Mouse (Mus musculus) naive thymus-derived CD4-positive, alpha-beta T cell, adult 5 months (primary cell): Measurements from ENCODE around the gene Rfxank. TPM values are rescaled to one million over a fixed set of nuclear protein-coding genes. Genes with fewer than 3 reads are reported as not detected.

Experiments used
- polyA plus RNA-seq: library from polyadenylated mRNA; unstranded; fragments of 100-300 nt; shearing (Covaris generic); gene quantifications from one replicate; pipeline ENCODE4 v1.2.1, GENCODE M21; 2017

Rfxank gene
- polyA plus RNA-seq: 21.7 TPM

DNA sequence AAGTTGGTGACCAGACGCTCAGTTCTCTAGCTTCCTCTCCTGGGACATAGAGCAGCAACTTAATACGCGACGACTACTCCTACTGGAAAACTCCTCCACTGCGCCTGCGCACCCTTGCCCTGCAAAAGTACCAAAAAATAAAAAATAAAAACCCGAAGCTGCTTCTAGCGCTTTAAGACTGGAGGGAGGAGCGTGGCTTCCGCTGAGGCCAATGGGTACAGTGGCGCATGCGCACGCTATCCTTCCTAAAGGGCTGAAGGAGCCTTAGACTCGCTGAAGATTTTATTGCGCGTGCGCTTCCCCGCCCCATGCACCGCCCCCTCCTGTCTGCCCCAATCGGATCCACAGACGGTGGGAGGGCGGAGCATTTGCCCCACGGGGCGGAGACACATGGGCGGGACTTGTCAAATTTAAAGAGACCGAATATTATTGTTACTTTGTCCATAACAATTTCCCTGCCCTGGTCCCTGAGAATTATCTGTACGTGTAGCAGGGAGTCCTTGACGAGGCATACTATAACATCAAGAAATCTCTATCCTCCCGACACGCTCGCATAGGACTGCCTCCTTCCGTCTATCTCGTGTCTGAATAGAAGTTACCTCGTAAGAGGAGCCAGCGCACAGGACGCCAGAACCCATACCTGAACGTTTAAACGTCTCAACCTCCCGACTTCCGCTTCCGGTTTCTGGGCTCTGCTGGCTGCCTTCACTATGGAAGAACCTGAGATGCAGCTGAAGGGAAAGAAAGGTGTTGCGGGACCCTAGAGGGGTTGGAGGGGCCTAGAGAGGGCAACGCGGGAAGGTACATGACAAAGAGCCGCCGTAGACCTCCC, at the start of gene Rfxank, which contains the start of the genes Borcs8 and Mef2b:
Gene Rfxank, minus strand, starts transcription at position 129 of the 832 bp plus-strand sequence.
Gene Borcs8, plus strand, starts transcription at position 474 of the 832 bp plus-strand sequence.
Gene Mef2b, plus strand, starts transcription at position 686 of the 832 bp plus-strand sequence.

DNA sequence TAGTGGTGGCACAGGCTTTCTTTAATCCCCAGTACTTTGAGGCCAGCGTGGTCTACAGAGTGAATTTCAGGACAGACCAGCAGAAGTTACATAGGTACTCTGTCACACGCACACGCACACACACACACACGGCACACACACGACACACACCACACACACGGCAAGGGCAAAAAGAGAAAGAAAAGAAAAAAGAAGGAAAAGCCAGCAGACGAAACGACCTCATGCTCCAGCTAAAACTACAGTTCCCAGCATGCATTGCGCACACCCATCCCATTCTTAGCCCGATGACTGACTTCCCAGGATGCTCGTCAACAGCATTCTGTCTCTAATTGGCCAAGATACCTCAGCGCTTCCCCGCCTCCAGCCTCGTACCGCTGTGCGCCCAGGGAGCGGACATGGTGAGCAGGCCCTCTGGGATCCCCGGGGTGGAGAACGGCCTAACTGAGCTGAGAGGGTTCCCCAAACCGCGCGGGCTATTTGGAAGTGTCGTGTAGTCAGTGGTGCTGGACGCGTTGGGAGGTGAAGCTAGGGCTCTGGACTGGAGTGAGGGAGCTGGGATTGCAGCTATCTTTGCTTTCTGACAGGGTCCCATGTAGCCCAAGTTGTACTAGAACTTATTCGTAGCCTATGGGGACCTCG, 33.2 kb upstream of the Rfxank start, which contains the start of gene Tmem161a:
Gene Tmem161a, plus strand, starts transcription at position 314 of the 639 bp plus-strand sequence.

GRCm38 (mm10) chr8:70131166-70131883, 7.6 kb downstream of the Rfxank start, which contains the start of gene Nr2c2ap:
TSS of gene Nr2c2ap (plus strand) at chr8:70131333.

GRCm38 (mm10) chr8:70120667-70121066, 18.3 kb downstream of the Rfxank start, which contains the start of gene Ncan:
TSS of gene Ncan (minus strand) at chr8:70120873.

GRCm38 (mm10) chr8:70083285-70083684, 55.7 kb downstream of the Rfxank start, which contains the start of gene Hapln4:
TSS of gene Hapln4 (plus strand) at chr8:70083457.

Other genes with a start within 250 kb of the Rfxank start
- 1.3 TPM for gene Tssk6, start 237.0 kb downstream of the Rfxank start, polyA plus RNA-seq
- gene Ndufa13, start 236.6 kb downstream of the Rfxank start, polyA plus RNA-seq: 80.1 TPM
- 1.7 TPM for gene Yjefn3, start 236.4 kb downstream of the Rfxank start, polyA plus RNA-seq
- gene Gatad2a, start 142.8 kb downstream of the Rfxank start, polyA plus RNA-seq: 116 TPM
- 143 TPM for gene Mau2, start 96.4 kb downstream of the Rfxank start, polyA plus RNA-seq
- gene Sugp1, start 96.3 kb downstream of the Rfxank start, polyA plus RNA-seq: 52.6 TPM
- gene Tm6sf2, start 66.2 kb downstream of the Rfxank start, polyA plus RNA-seq: not detected
- gene Hapln4, start 55.7 kb downstream of the Rfxank start, polyA plus RNA-seq: not detected
- not detected for gene Ncan, start 18.3 kb downstream of the Rfxank start, polyA plus RNA-seq
- 48.4 TPM for gene Nr2c2ap, start 7.8 kb downstream of the Rfxank start, polyA plus RNA-seq
- 36.2 TPM for gene Borcs8, start 345 bp upstream of the Rfxank start, polyA plus RNA-seq
- gene Mef2b, start 557 bp upstream of the Rfxank start, polyA plus RNA-seq: 0.97 TPM
- gene Tmem161a, start 33.2 kb upstream of the Rfxank start, polyA plus RNA-seq: 45.8 TPM
- 7.9 TPM for gene Slc25a42, start 73.2 kb upstream of the Rfxank start, polyA plus RNA-seq
- 36.8 TPM for gene Sugp2, start 95.1 kb upstream of the Rfxank start, polyA plus RNA-seq
- 11.5 TPM for gene Armc6, start 95.3 kb upstream of the Rfxank start, polyA plus RNA-seq
- gene Homer3, start 143.7 kb upstream of the Rfxank start, polyA plus RNA-seq: 2.6 TPM
- gene Ddx49, start 163.3 kb upstream of the Rfxank start, polyA plus RNA-seq: 60.5 TPM
- 237 TPM for gene Cope, start 163.4 kb upstream of the Rfxank start, polyA plus RNA-seq
- not detected for gene Cers1, start 176.6 kb upstream of the Rfxank start, polyA plus RNA-seq
- 0.44 TPM for gene Gdf1, start 190.7 kb upstream of the Rfxank start, polyA plus RNA-seq
- 88.8 TPM for gene Upf1, start 214.1 kb upstream of the Rfxank start, polyA plus RNA-seq
- 2.4 TPM for gene Comp, start 234.4 kb upstream of the Rfxank start, polyA plus RNA-seq